Mouse (Mus musculus): ENCODE measurements around the gene Epb41l3.

- TF ChIP-seq CTCF (IDR thresholded peaks at IDR 0.05; ENCODE audit: borderline replicate concordance, control insufficient read depth, extremely low read depth, insufficient read depth, low read length, poor library complexity), result no peak
- no peak for TF ChIP-seq POLR2A (IDR thresholded peaks at IDR 0.05; ENCODE audit: control insufficient read depth, extremely low read depth, insufficient read depth, low read length, poor library complexity)
Measured at GRCm38 (mm10) chr17:69277362-69277761, 201.9 kb downstream of the Epb41l3 start.
